Mouse (Mus musculus): ENCODE results near the gene Rwdd2b.

- TF ChIP-seq ZNF384 (IDR thresholded peaks at IDR 0.05; ENCODE audit: low read depth, low read length) (no peak), CHD2 (IDR thresholded peaks at IDR 0.05; ENCODE audit: low read depth, low read length) (no peak), ZC3H11A (IDR thresholded peaks at IDR 0.05; ENCODE audit: borderline replicate concordance, low read depth, low read length) (no peak), MAFK (IDR thresholded peaks at IDR 0.05; ENCODE audit: insufficient read depth, low read depth, low read length) (no peak), HCFC1 (IDR thresholded peaks at IDR 0.05; ENCODE audit: borderline replicate concordance, insufficient read depth, low read length) (no peak)
Observed at GRCm38 (mm10) chr16:87434946-87435345, 5.4 kb downstream of the Rwdd2b start.

Data from ES-E14 (cell line).